Mouse (Mus musculus): ENCODE results near the gene Krt83.

The Krt83 gene

DNA sequence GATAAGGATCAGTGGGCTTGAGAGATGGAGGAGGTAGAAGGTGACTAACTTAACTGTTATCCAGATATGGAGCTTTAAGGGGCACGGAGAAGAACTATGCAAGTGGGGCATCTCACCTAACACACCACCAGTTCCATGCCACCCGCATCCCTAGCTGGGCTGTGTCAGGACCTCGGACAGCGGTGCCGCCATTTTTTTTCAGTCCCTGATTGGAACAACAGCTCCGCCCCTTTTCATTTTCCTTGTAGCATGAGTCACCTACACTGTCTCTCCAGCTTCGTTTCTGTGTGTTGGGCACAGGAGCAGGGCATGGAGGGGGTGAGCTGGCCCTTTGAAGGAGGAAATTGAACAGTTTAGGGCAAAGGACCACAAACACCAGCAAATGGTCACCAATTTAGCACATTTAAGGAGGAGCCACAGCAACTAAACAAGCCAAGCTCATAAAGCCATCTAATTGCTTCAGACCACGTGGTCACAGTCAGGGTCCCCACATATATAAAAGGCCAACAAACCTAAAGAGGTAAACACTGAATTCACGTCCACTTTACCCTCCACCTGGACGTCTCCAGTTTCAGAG, 18.3 kb downstream of the Krt83 start, which contains the start of gene Krt86:
TSS of gene Krt86 (plus strand) at position 527 of the 577 bp plus-strand sequence.
- DNase-seq (ENCODE audit: low spot score), result no peak

GRCm38 (mm10) chr15:101469093-101469492, 22.2 kb downstream of the Krt83 start:
- no peak for DNase-seq (ENCODE audit: low spot score)

DNA sequence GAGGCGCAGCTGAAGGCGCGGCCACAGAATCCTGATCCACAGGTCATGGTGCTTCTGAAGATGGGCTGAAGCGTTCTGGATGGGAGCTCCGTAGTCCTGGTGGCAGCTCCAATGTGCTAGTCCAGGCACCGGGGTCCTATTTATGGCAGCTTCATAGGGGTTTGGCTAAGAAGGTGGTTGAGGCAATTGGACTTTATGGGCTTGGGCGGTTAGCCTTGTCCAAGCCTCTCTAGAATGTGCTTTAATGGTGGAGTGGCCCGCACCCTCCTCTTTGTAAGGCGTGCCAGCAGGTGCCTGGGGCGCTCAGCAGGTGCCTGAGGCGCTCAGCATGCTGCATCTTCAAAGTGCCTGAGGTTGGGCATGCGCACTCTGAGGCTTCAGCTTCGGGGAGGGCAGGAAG, 27.7 kb downstream of the Krt83 start, which contains the start of gene Krt81:
TSS of gene Krt81 (minus strand) at position 101 of the 400 bp plus-strand sequence.
- no peak for DNase-seq (ENCODE audit: low spot score)

DNA sequence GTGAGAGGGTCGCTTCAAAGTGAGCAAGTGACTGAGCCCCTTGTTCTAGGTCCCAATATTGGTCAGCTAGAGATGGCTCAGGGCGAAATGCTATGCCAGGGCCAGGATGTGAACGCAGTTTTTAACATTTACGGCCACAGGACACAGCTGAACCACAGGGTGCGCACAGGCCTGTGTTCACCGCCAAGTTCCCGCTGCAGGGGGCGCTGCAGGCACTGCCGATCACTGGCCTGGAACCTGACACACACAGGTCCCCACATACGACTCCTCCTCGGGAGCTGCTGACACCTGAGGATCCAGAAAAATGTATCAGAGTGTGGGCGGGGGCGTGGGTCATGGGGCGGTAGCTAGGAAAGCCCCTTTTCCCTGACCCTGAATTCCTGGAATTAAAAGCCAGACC, 32.0 kb downstream of the Krt83 start:
- DNase-seq (ENCODE audit: low spot score), result no peak

GRCm38 (mm10) chr15:101458361-101458930, 32.9 kb downstream of the Krt83 start:
- no peak for DNase-seq (ENCODE audit: low spot score)

- DNase-seq (ENCODE audit: low spot score), result no peak
Observed at GRCm38 (mm10) chr15:101455891-101456290, 35.4 kb downstream of the Krt83 start.

DNA sequence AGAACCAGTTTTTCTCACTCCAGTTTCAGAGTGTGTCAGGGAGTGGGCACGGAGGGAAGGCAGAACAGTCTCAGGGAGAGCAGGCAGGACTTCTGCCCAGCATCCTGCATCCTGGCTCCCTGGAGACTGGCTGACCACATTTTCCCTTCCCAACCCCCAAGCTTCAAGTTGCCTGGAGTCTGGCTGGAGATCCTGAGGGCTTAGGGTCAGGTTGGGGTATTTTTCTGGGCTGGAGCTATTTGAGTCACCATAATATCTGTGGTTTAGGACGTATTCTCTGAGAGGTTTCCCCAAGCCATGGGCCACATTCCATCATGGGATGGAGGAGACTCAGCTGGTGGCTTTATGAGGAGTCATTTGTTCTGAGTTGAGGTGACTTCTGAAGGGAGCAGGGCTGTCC, 36.0 kb downstream of the Krt83 start:
- DNase-seq (ENCODE audit: low spot score), result no peak

DNA sequence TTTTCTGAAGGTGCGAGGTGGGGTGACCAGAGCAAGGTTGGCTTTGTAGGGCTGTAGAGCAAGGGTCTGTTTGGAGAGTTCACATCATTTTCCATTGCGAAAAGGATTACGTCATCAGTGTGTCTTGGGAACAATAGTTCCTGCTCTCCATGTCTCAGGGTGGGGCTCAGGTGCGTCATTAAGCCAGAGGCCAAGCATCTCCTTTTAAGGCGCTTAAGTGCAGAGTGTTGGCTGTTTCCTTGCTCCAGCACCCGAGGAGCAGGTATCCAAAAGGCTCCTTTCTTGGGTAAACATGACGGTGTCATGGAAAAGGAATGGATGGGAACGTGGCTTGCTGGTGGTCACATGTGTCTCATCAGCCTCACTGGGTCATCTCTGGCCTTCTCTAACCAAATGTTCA, 36.5 kb downstream of the Krt83 start:
- DNase-seq (ENCODE audit: low spot score), result no peak

GRCm38 (mm10) chr15:101453093-101453736, 38.1 kb downstream of the Krt83 start:
- DNase-seq (ENCODE audit: low spot score), result peak; percentile 86

DNA sequence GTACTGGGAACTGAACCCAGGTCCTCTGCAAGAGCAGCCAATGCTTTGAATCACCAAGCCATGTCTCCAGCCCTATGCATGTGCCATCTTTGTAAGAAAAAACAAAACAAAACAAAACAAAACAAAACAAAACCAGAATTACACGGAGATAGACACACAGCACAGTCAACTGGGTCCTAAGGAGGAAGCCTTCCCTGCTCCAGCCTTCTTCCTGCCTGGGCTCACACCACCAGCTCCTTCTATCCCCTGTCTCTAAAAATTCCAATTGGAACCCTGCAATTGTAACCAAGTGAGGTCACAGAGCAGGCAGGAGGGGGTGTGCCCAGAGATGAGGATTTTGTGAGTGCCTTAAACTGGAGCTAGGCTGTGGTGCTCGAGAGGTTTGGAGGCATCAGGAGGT, 43.9 kb downstream of the Krt83 start, which contains the start of gene Krt88:
TSS of gene Krt88 (plus strand) at position 301 of the 400 bp plus-strand sequence.
- no peak for DNase-seq (ENCODE audit: low spot score)

- no peak for DNase-seq (ENCODE audit: low spot score)
Observed at GRCm38 (mm10) chr15:101446572-101446971, 44.7 kb downstream of the Krt83 start.

GRCm38 (mm10) chr15:101440837-101441236, 50.5 kb downstream of the Krt83 start:
- DNase-seq (ENCODE audit: low spot score), result peak; percentile 29

DNA sequence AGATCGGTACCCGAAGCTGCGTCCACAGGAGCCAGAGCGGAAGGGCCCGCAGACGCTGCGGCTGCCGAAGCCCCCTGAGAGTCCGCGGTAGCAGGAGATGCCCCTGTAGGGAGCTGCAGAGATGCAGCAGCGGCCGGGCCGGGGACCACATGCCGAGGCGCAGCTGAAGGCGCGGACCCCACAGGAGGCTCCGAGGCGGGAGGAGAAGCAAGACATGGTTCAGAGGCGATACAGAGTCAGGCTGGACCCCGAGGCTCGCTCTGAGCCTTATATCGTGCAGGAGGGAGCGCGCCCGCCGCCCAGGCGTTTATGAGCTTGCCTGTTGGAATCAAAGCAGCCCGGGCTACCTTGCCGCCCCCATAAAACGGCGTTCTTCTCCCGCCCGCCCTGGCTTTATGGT, 52.8 kb downstream of the Krt83 start, which contains the start of gene Krt87:
TSS of gene Krt87 (minus strand) at position 250 of the 400 bp plus-strand sequence.
- no peak for DNase-seq (ENCODE audit: low spot score)

DNA sequence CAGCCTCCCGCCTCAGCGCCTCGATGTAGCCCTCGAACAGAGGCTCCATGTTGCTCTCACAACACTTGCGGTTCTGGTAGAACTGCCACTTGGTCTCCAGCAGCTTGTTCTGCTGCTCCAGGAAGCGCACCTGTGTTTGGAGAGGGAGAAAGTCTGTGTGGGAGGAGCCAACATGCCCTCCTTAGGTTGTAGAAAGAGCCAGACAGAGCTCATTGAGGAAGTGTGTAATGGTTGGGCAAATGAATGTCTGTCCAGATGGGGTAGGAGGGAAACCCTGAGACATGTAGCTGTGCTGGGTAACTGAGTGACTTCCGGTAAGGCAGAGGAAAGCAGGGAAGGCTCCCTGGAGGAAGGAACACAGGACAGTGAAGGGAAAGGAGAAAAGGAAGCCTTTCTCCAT, 54.7 kb downstream of the Krt83 start:
- no peak for DNase-seq (ENCODE audit: low spot score)

Data from layer of hippocampus, adult 11-12 months (tissue).